In genomic region chr14:30109079-30109478, GRCm38 (mm10) we compare ENCODE assay signal across 9 mouse cellular contexts.
DNase-seq lines count a peak whose midpoint lies in the region; ATAC-seq and TF ChIP-seq lines count a peak whose summit lies in the region.
"Had no signal": no experiment of that assay in that cellular context is flagged by ENCODE, and none has a peak within 500 bp of the region (broad histone marks: within the 10 kb centered on the region; RNA-seq: fewer than 3 reads in every experiment).

No protein-coding gene starts in this region.

- no peaks in the 10 kb centered on the region for H3K27me3 ChIP-seq in liver, adult 2 months (ENCODE audit: control insufficient read depth, insufficient read depth, low read length)
- H3K27me3 ChIP-seq in liver, embryonic 11.5 days (replicated peaks; ENCODE audit: control insufficient read depth, insufficient read depth, low read length): no peaks in the 10 kb centered on the region
- H3K27me3 ChIP-seq: midbrain, embryonic 12.5 days had no signal

- DNase-seq in adrenal gland, postnatal 25 days: peak; percentile 22
- DNase-seq in adrenal gland, adult 18-20 months (ENCODE audit: low spot score in 2 of 2): no peak
- DNase-seq in liver, adult 2 months (ENCODE audit: extremely low read depth, low read depth, low spot score): no peak
- DNase-seq in liver, embryonic 11.5 days (ENCODE audit: low spot score): no peak
- peak; percentile 30 for DNase-seq in embryo, embryonic 11 days
- DNase-seq in retina, embryonic 14.5 days (ENCODE audit: low spot score): peak; percentile 50
- DNase-seq in urinary bladder, postnatal 14 days (ENCODE audit: low spot score): no peak
- no peak for DNase-seq in right cerebral cortex, adult 18-20 months

- no peaks in the 10 kb centered on the region for H3K9me3 ChIP-seq in liver, embryonic 11.5 days (ENCODE audit: control insufficient read depth, low read length)
- H3K9me3 ChIP-seq: midbrain, embryonic 12.5 days had no signal

- no peaks in the 10 kb centered on the region for H3K79me2 ChIP-seq in liver, adult 2 months (ENCODE audit: control insufficient read depth, insufficient read depth, low read length)

- no peak for ATAC-seq in liver, embryonic 11.5 days (replicated peaks; ENCODE audit: low FRiP score)

- no peak overlapping the region for H3K4me3 ChIP-seq in liver, adult 2 months (ENCODE audit: insufficient read depth, low read depth, low read length)
- no peak overlapping the region for H3K4me3 ChIP-seq in liver, embryonic 11.5 days (ENCODE audit: low read depth, low read length)
- H3K4me3 ChIP-seq: midbrain, embryonic 12.5 days had no signal

- peaks cover 6% of the 10 kb centered on the region for H3K4me1 ChIP-seq in liver, adult 2 months (ENCODE audit: control insufficient read depth, insufficient read depth, low read length)
- H3K4me1 ChIP-seq in liver, embryonic 11.5 days (replicated peaks; ENCODE audit: control insufficient read depth, insufficient read depth, low read length): 0 out of 2 replicates have a peak, but pooled peaks cover 3% of the 10 kb centered on the region
- H3K4me1 ChIP-seq: midbrain, embryonic 12.5 days had no signal

- peak; percentile 33; the same call in 1 of the 2 replicates for TF ChIP-seq CTCF in liver, adult 2 months (IDR thresholded peaks at IDR 0.05; ENCODE audit: low read depth, low read length)

- H3K36me3 ChIP-seq in liver, adult 2 months (ENCODE audit: control insufficient read depth, insufficient read depth, low read length): no peaks in the 10 kb centered on the region
- no peaks in the 10 kb centered on the region for H3K36me3 ChIP-seq in liver, embryonic 11.5 days (ENCODE audit: control insufficient read depth, insufficient read depth, low read length)
- H3K36me3 ChIP-seq: midbrain, embryonic 12.5 days had no signal

- no peak overlapping the region for H3K27ac ChIP-seq in liver, adult 2 months (replicated peaks; ENCODE audit: insufficient read depth, low read depth, low read length)
- H3K27ac ChIP-seq in liver, embryonic 11.5 days (ENCODE audit: low read depth, low read length): no peak overlapping the region
- H3K27ac ChIP-seq: midbrain, embryonic 12.5 days had no signal

- TF ChIP-seq POLR2A in liver, adult 2 months (IDR thresholded peaks at IDR 0.05; ENCODE audit: extremely low read depth, insufficient read depth, low read length): no peak

- no peak overlapping the region for H3K4me2 ChIP-seq in liver, embryonic 11.5 days
- H3K4me2 ChIP-seq: midbrain, embryonic 12.5 days had no signal

- WGBS in liver, adult 2 months: 61% methylated on average over 2 of the region's 2 CpGs
- 43% methylated on average over 2 of the region's 2 CpGs for WGBS in liver, embryonic 11.5 days

- no peak overlapping the region for H3K9ac ChIP-seq in liver, adult 2 months (ENCODE audit: low read depth, low read length)
- H3K9ac ChIP-seq in liver, embryonic 11.5 days (ENCODE audit: low read depth, low read length): no peak overlapping the region
- H3K9ac ChIP-seq: midbrain, embryonic 12.5 days had no signal

Comparison
In these comparisons a context has a peak if more than half of its experiments do, and no peak if none do; other contexts are left out.
1. DNase-seq: peak in adrenal gland, postnatal 25 days (single experiment), embryo, embryonic 11 days (single experiment) and retina, embryonic 14.5 days (single experiment); none in adrenal gland, adult 18-20 months (0 of 2), liver, adult 2 months (single experiment), liver, embryonic 11.5 days (single experiment), urinary bladder, postnatal 14 days (single experiment) and right cerebral cortex, adult 18-20 months (single experiment).